Mouse (Mus musculus): ENCODE measurements around the gene Lgi4. TPM values are rescaled to one million over a fixed set of nuclear protein-coding genes. Genes with fewer than 3 reads are reported as not detected.

Gene Lgi4
- polyA plus RNA-seq, 1 experiment from 2014 or later = 2.1 TPM

Small RNA genes within 50 kb of the gene (microRNA-seq; reads per million reads assigned to microRNA genes)
- not detected for gene Mir7050 (ENCODE audit: borderline number of aligned reads)

Other genes with a start within 250 kb of the Lgi4 start
- gene Ffar2, start 235.6 kb upstream of the Lgi4 start, polyA plus RNA-seq (2015; fragmentation: Nextera tagmentation; extraction: Ambion mirVana) = 0.14 TPM in 1 of 2 replicates, not detected in the other
- not detected in 2 replicates for gene Ffar3, start 203.2 kb upstream of the Lgi4 start, polyA plus RNA-seq (2015; fragmentation: Nextera tagmentation; extraction: Ambion mirVana)
- not detected in 2 replicates for gene Ffar1, start 197.8 kb upstream of the Lgi4 start, polyA plus RNA-seq (2015; fragmentation: Nextera tagmentation; extraction: Ambion mirVana)
- gene Cd22, start 179.0 kb upstream of the Lgi4 start, polyA plus RNA-seq (2015; fragmentation: Nextera tagmentation; extraction: Ambion mirVana) = 0.11 and 0.20 TPM in 2 replicates
- 1.00 and 1.4 TPM in 2 replicates for gene Mag, start 144.5 kb upstream of the Lgi4 start, polyA plus RNA-seq (2015; fragmentation: Nextera tagmentation; extraction: Ambion mirVana)
- gene Hamp2, start 134.7 kb upstream of the Lgi4 start, polyA plus RNA-seq (2015; fragmentation: Nextera tagmentation; extraction: Ambion mirVana) = 0.93 TPM in 1 of 2 replicates, not detected in the other
- not detected in 2 replicates for gene Hamp, start 115.3 kb upstream of the Lgi4 start, polyA plus RNA-seq (2015; fragmentation: Nextera tagmentation; extraction: Ambion mirVana)
- 23.3 and 25.0 TPM in 2 replicates for gene Usf2, start 102.5 kb upstream of the Lgi4 start, polyA plus RNA-seq (2015; fragmentation: Nextera tagmentation; extraction: Ambion mirVana)
- gene Lsr, start 85.9 kb upstream of the Lgi4 start, polyA plus RNA-seq (2015; fragmentation: Nextera tagmentation; extraction: Ambion mirVana) = 40.8 and 47.2 TPM in 2 replicates
- gene Fam187b, start 85.6 kb upstream of the Lgi4 start, polyA plus RNA-seq (2015; fragmentation: Nextera tagmentation; extraction: Ambion mirVana) = 3.3 and 4.8 TPM in 2 replicates
- 43.8 and 46.2 TPM in 2 replicates for gene Fxyd5, start 16.9 kb upstream of the Lgi4 start, polyA plus RNA-seq (2015; fragmentation: Nextera tagmentation; extraction: Ambion mirVana)
- gene Fxyd7, start 7.9 kb upstream of the Lgi4 start, polyA plus RNA-seq (2015; fragmentation: Nextera tagmentation; extraction: Ambion mirVana) = 10.6 and 12.3 TPM in 2 replicates
- gene Fxyd1, start 2.1 kb upstream of the Lgi4 start, polyA plus RNA-seq (2015; fragmentation: Nextera tagmentation; extraction: Ambion mirVana) = 115 and 119 TPM in 2 replicates
- 108 and 127 TPM in 2 replicates for gene Fxyd3, start 17.4 kb downstream of the Lgi4 start, polyA plus RNA-seq (2015; fragmentation: Nextera tagmentation; extraction: Ambion mirVana)
- gene Hpn, start 55.9 kb downstream of the Lgi4 start, polyA plus RNA-seq (2015; fragmentation: Nextera tagmentation; extraction: Ambion mirVana) = 5.4 and 5.7 TPM in 2 replicates
- 7.1 and 7.8 TPM in 2 replicates for gene Scn1b, start 67.7 kb downstream of the Lgi4 start, polyA plus RNA-seq (2015; fragmentation: Nextera tagmentation; extraction: Ambion mirVana)
- gene Gramd1a, start 96.6 kb downstream of the Lgi4 start, polyA plus RNA-seq (2015; fragmentation: Nextera tagmentation; extraction: Ambion mirVana) = 72.5 and 75.2 TPM in 2 replicates
- gene Scgb2b2, start 231.2 kb downstream of the Lgi4 start, polyA plus RNA-seq (2015; fragmentation: Nextera tagmentation; extraction: Ambion mirVana) = not detected in 2 replicates
- gene Scgb1b2, start 232.5 kb downstream of the Lgi4 start, polyA plus RNA-seq (2015; fragmentation: Nextera tagmentation; extraction: Ambion mirVana) = not detected in 2 replicates